ENCODE assay signal across 8 mouse cellular contexts in genomic region chr2:131527061-131527460, GRCm38 (mm10). TPM values are rescaled to one million over a fixed set of nuclear protein-coding genes. Genes with fewer than 3 reads are reported as not detected.
A peak's percentile ranks its signal among the peaks of the same experiment; 100 is the strongest.
DNase-seq lines count a peak whose midpoint lies in the region; ATAC-seq and TF ChIP-seq lines count a peak whose summit lies in the region.

No protein-coding gene starts in this region.

- POLR2A ChIA-PET in Patski (lab: Charles Lee) = no interaction called here

- in situ Hi-C loops in Patski (cut with MboI; ENCODE audit: low pct_unique_long_range_greater_than_20kb) = no loop called here

- H3K4me1 ChIP-seq in hindbrain, embryonic 11.5 days (replicated peaks; ENCODE audit: control insufficient read depth, insufficient read depth, low read length) = no peaks in the 10 kb centered on the region
- H3K4me1 ChIP-seq in hindbrain, embryonic 14.5 days (replicated peaks; ENCODE audit: control insufficient read depth, insufficient read depth, low read length) = no peaks in the 10 kb centered on the region
- H3K4me1 ChIP-seq in limb, embryonic 10.5 days = 0 out of 2 replicates have a peak, but pooled peaks cover 3% of the 10 kb centered on the region
- no peaks in the 10 kb centered on the region for H3K4me1 ChIP-seq in forebrain, embryonic 16.5 days (replicated peaks; ENCODE audit: control insufficient read depth, insufficient read depth, low read length)

- DNase-seq in hindbrain, embryonic 11.5 days (ENCODE audit: low spot score) = peak; percentile 43
- no peak for DNase-seq in hindbrain, embryonic 14.5 days (ENCODE audit: low spot score)
- DNase-seq in 3T3-L1 (ENCODE audit: low read depth, low spot score) (peak; percentile 62), Patski (ENCODE audit: low read depth, low spot score) (no peak)
- peak; percentile 49 for DNase-seq in limb, embryonic 10.5 days (ENCODE audit: low spot score)
- peak; percentile 41 to 52 for DNase-seq in thymus, postnatal 36 days
- DNase-seq in urinary bladder, postnatal 36 days (ENCODE audit: low spot score in 2 of 2) = no peak

- WGBS in hindbrain, embryonic 11.5 days = 54% methylated on average over 3 of the region's 3 CpGs
- WGBS in hindbrain, embryonic 14.5 days = 46% methylated on average over 3 of the region's 3 CpGs
- WGBS in limb, embryonic 10.5 days = 55% methylated on average over 3 of the region's 3 CpGs
- WGBS in forebrain, embryonic 16.5 days = 36% methylated on average over 3 of the region's 3 CpGs

- H3K9ac ChIP-seq in hindbrain, embryonic 11.5 days (ENCODE audit: low read depth, low read length) = no peak overlapping the region
- H3K9ac ChIP-seq in hindbrain, embryonic 14.5 days = no peak overlapping the region
- no peak overlapping the region for H3K9ac ChIP-seq in forebrain, embryonic 16.5 days (replicated peaks; ENCODE audit: low read depth, low read length)

- H3K27me3 ChIP-seq in hindbrain, embryonic 11.5 days (ENCODE audit: control insufficient read depth, insufficient read depth, low read length) = no peaks in the 10 kb centered on the region
- H3K27me3 ChIP-seq in hindbrain, embryonic 14.5 days (ENCODE audit: control insufficient read depth, insufficient read depth, low read length) = no peaks in the 10 kb centered on the region
- no peaks in the 10 kb centered on the region for H3K27me3 ChIP-seq in Patski
- H3K27me3 ChIP-seq in limb, embryonic 10.5 days (ENCODE audit: low read depth, poor library complexity, severe bottlenecking) = no peaks in the 10 kb centered on the region
- no peaks in the 10 kb centered on the region for H3K27me3 ChIP-seq in forebrain, embryonic 16.5 days (replicated peaks; ENCODE audit: control insufficient read depth, insufficient read depth, low read length)

- no peak for ATAC-seq in hindbrain, embryonic 11.5 days (ENCODE audit: low FRiP score)
- no peak for ATAC-seq in hindbrain, embryonic 14.5 days (ENCODE audit: low FRiP score)
- ATAC-seq in Patski = no peak
- no peak for ATAC-seq in forebrain, embryonic 16.5 days

- TF ChIP-seq CTCF in Patski (IDR thresholded peaks at IDR 0.05) = peak; percentile 84

- H3K36me3 ChIP-seq in hindbrain, embryonic 11.5 days (ENCODE audit: control insufficient read depth, insufficient read depth, low read length) = no peaks in the 10 kb centered on the region; the same call in 1 of the 2 replicates
- H3K36me3 ChIP-seq in hindbrain, embryonic 14.5 days (replicated peaks; ENCODE audit: control insufficient read depth, insufficient read depth) = peaks cover 17% of the 10 kb centered on the region
- peaks cover 4% of the 10 kb centered on the region; the same call in 1 of the 2 replicates for H3K36me3 ChIP-seq in limb, embryonic 10.5 days
- no peaks in the 10 kb centered on the region for H3K36me3 ChIP-seq in forebrain, embryonic 16.5 days (ENCODE audit: control insufficient read depth, insufficient read depth)

- CTCF ChIA-PET in Patski (lab: Charles Lee) = interaction anchor here (0.7 to 2.6 kb wide), 3 partner anchors 10 to 17 kb away, joined by 3 to 10 read pairs (median 4); no protein-coding TSS in a partner anchor

- no peak overlapping the region for H3K4me2 ChIP-seq in hindbrain, embryonic 11.5 days (replicated peaks; ENCODE audit: low read depth, low read length)
- no peak overlapping the region for H3K4me2 ChIP-seq in hindbrain, embryonic 14.5 days (replicated peaks)
- H3K4me2 ChIP-seq in forebrain, embryonic 16.5 days (ENCODE audit: low read length) = no peak overlapping the region

- no peaks in the 10 kb centered on the region for H3K9me3 ChIP-seq in hindbrain, embryonic 11.5 days (ENCODE audit: control insufficient read depth, low read length)
- no peaks in the 10 kb centered on the region for H3K9me3 ChIP-seq in hindbrain, embryonic 14.5 days (ENCODE audit: control insufficient read depth, low read length)
- no peaks in the 10 kb centered on the region for H3K9me3 ChIP-seq in limb, embryonic 10.5 days (replicated peaks)
- no peaks in the 10 kb centered on the region for H3K9me3 ChIP-seq in forebrain, embryonic 16.5 days (ENCODE audit: control insufficient read depth, low read length)

- no peak overlapping the region for H3K27ac ChIP-seq in hindbrain, embryonic 11.5 days (ENCODE audit: low read depth, low read length)
- no peak overlapping the region for H3K27ac ChIP-seq in hindbrain, embryonic 14.5 days
- no peak overlapping the region for H3K27ac ChIP-seq in limb, embryonic 10.5 days
- H3K27ac ChIP-seq in forebrain, embryonic 16.5 days (ENCODE audit: low read length) = no peak overlapping the region

- H3K4me3 ChIP-seq in hindbrain, embryonic 11.5 days (ENCODE audit: low read depth, low read length) = no peak overlapping the region
- no peak overlapping the region for H3K4me3 ChIP-seq in hindbrain, embryonic 14.5 days (replicated peaks; ENCODE audit: low read length)
- no peak overlapping the region for H3K4me3 ChIP-seq in limb, embryonic 10.5 days
- H3K4me3 ChIP-seq in forebrain, embryonic 16.5 days (replicated peaks; ENCODE audit: low read length) = no peak overlapping the region

RNA-seq across cellular contexts. Expression of gene Adra1d, which starts 35.0 kb away (rescaled TPM):
- 0.17 and 0.18 TPM in 2 replicates for polyA plus RNA-seq in hindbrain, embryonic 11.5 days (2014; fragmentation: Nextera tagmentation; extraction: Ambion mirVana)
- 0.23 and 0.56 TPM in 2 replicates for polyA plus RNA-seq in hindbrain, embryonic 14.5 days (2014; fragmentation: Nextera tagmentation; extraction: Ambion mirVana)
- polyA plus RNA-seq in Patski (2021) = 7.8 TPM
- not detected in 2 replicates for polyA plus RNA-seq in limb, embryonic 10.5 days (2016; fragmentation: Nextera tagmentation; extraction: Ambion mirVana)
- polyA plus RNA-seq in forebrain, embryonic 16.5 days (2015; fragmentation: Nextera tagmentation; extraction: Ambion mirVana) = 0.10 TPM in 1 of 2 replicates, not detected in the other

RNA-seq across cellular contexts. Expression of gene Smox, which starts 35.8 kb away (rescaled TPM):
- polyA plus RNA-seq in hindbrain, embryonic 11.5 days (2014; fragmentation: Nextera tagmentation; extraction: Ambion mirVana) = 25.6 and 26.5 TPM in 2 replicates
- polyA plus RNA-seq in hindbrain, embryonic 14.5 days (2014; fragmentation: Nextera tagmentation; extraction: Ambion mirVana) = 29.2 and 34.7 TPM in 2 replicates
- 47.9 TPM for polyA plus RNA-seq in Patski (2021)
- polyA plus RNA-seq in limb, embryonic 10.5 days (2016; fragmentation: Nextera tagmentation; extraction: Ambion mirVana) = 39.0 and 67.2 TPM in 2 replicates
- polyA plus RNA-seq in forebrain, embryonic 16.5 days (2015; fragmentation: Nextera tagmentation; extraction: Ambion mirVana) = 56.2 and 57.2 TPM in 2 replicates

Comparison
In these comparisons a context has a peak if more than half of its experiments do, and no peak if none do; other contexts are left out.
1. DNase-seq: peak in hindbrain, embryonic 11.5 days (single experiment), 3T3-L1 (single experiment), limb, embryonic 10.5 days (single experiment) and thymus, postnatal 36 days (2 of 2); none in hindbrain, embryonic 14.5 days (single experiment), Patski (single experiment) and urinary bladder, postnatal 36 days (0 of 2).